Mouse (Mus musculus) lung, adult 2 months (tissue): Measurements from ENCODE around the gene Prr19. TPM values are rescaled to one million over a fixed set of nuclear protein-coding genes. Genes with fewer than 3 reads are reported as not detected.

Source experiments
- DNase-seq: peaks from one replicate; pipeline ENCODE4 v3.0.0; 2022
- H3K4me1 ChIP-seq: fragments of 200-500 bp; 2 replicates; pipeline ENCODE4 v1.6.1; 2011; ENCODE audit warnings: low read length; ENCODE audit not compliant: control insufficient read depth, insufficient read depth
- H3K4me3 ChIP-seq: fragments of 200-500 bp; replicated peaks from 2 replicates; pipeline ENCODE3; 2011; ENCODE audit warnings: low read depth, mild to moderate bottlenecking, control low read depth, low read length; ENCODE audit errors: extremely low read depth
- CTCF ChIP-seq: fragments of 200-500 bp; IDR thresholded peaks from 2 replicates; pipeline ENCODE4 v1.5.1; 2011; ENCODE audit warnings: mild to moderate bottlenecking, low read length, control low read depth; ENCODE audit not compliant: insufficient read depth
- POLR2A ChIP-seq: fragments of 200-500 bp; IDR thresholded peaks from 2 replicates; pipeline ENCODE4 v1.6.1; 2011; ENCODE audit warnings: low read depth, mild to moderate bottlenecking, control low read depth, low read length, borderline replicate concordance; ENCODE audit errors: extremely low read depth
- WGBS: fragments of 180-500 bp; shearing (Covaris S2); methylation state at CpG from one replicate; pipeline ENCODE4 v1.1.7; 2018; 5-methylcytosine and 5-hydroxymethylcytosine counted together
- polyA plus RNA-seq: library from polyadenylated mRNA; depleted of rRNA; stranded (reverse); fragments of >200 nt; gene quantifications from 2 replicates; pipeline ENCODE4 v1.2.3, GENCODE M21; 2012

Prr19 gene
- polyA plus RNA-seq, 1 experiment, result not detected

DNA sequence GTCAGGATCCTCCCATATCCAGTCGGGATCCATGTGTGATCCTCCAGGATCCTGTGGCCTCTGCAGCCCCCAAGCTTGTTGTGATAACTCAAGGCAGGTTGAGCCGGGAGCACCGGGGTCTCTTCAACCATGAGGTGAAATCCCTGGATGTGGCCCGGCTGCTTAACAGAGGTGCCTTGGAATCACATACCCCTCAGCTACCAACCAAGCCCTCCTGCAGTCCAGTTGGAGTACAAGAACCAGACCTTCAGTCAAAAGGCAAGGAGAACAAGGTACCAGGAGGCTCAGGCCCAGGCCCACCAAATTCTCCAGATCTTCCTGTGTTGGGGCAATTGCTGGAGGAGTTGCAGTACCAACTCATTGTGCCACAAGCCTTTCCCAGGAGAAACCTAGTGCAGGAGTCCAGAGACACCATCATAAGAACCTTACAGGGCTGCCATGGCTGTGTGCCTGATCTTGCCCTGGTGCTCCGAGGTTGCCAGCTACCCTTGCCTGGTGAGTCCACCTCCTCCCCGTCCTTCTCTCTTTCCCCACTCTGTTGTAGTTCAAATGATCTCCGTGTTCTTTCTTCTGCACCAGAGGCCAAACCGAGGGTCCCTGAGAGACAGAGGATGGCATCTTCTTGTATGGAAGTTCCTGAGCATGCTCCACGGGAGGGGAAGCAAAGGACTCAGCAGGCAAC, 1.9 kb downstream of the Prr19 start:
- TF ChIP-seq CTCF (no peak), POLR2A (no peak)
- Histone ChIP-seq H3K4me1 (no peaks in the 10 kb centered on the region), H3K4me3 (no peak overlapping the region)
- DNase-seq, result no peak
- 55% methylated on average over 9 of the region's 9 CpGs for WGBS

DNA sequence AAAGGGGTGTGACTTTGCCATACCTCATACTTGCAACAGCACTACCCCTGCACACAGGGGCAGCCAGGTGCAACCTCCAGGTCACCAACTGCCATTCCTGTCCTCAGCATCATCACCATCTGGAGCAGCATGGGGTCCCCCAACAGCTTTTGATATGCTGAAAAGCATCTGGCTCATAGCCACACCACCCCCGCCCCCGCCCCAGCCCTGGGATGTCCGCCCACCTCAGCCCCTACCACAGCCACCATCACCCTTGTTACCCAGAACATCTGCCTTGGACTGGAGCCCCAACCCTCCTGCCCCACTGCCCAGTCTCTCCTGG, 2.4 kb downstream of the Prr19 start:
- WGBS, result 71% methylated on average over 3 of the region's 3 CpGs
- no peak overlapping the region for H3K4me3 ChIP-seq
- TF ChIP-seq POLR2A, result no peak
- TF ChIP-seq CTCF, result no peak
- no peaks in the 10 kb centered on the region for H3K4me1 ChIP-seq
- no peak for DNase-seq

DNA sequence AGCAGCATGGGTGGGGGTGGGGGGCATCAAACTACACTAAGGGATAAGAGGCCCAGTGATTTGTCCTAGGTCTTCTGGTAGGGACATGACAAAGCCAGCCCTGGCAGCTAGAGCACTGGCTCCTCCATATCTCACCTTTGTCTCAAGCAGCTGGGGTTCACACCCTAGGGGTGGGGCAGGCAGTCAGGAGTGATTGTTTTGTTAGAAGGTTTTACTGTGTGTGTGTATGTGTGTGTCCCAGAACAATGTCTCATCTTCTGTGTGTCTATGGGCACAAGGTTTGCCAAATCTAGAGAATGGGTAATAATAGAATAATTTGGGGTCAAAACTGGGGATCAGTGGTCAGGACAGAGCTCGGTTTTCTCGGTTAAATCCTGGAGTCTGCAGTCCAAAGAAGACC, 4.3 kb downstream of the Prr19 start:
- H3K4me3 ChIP-seq, result no peak overlapping the region
- H3K4me1 ChIP-seq, result no peaks in the 10 kb centered on the region
- TF ChIP-seq POLR2A (no peak), CTCF (no peak)
- DNase-seq, result no peak
- 0% methylated on average over 2 of the region's 2 CpGs for WGBS

DNA sequence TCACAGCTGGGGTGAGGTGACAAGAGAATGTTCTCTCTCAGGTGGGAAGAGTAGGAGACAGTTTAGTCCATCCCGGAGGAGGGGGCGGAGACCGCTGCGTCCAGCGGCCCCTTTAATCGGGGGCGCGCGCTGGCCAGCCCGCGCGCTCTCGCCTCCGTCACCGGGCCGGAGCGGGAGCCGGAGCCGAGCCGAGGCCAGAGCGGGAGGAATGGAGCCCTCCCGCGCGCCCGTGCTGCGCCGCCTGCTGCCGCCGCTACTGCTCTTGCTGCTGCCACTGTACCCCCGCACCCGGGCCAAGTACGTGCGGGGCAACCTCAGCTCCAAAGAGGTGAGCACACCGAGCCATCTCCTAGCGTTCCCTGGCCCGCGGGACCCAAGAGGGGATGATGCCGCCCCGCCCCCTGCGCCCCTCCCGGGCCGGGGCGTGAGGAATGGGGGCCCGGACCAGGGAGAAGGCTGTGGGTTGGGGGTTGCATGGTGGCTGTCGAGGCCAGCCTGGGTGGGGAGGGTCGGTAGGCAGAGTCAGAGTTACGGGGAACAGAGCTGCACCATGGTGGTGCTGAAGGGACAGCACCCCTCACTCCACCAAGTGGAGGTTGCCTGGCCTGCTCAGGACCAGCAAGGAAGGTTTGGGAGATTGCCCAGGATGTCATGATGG, 4.9 kb downstream of the Prr19 start, which contains the start of gene Tmem145:
Gene Tmem145 (plus strand): TSS at position 151 of the 658 bp plus-strand sequence.
- WGBS, result under 1% methylated on average over 47 of the region's 47 CpGs
- H3K4me3 ChIP-seq, result peak within 1 kb of the TSS; percentile 39
- H3K4me1 ChIP-seq, result no peaks in the 10 kb centered on the region
- TF ChIP-seq CTCF (no peak), POLR2A (no peak)
- DNase-seq, result no peak

DNA sequence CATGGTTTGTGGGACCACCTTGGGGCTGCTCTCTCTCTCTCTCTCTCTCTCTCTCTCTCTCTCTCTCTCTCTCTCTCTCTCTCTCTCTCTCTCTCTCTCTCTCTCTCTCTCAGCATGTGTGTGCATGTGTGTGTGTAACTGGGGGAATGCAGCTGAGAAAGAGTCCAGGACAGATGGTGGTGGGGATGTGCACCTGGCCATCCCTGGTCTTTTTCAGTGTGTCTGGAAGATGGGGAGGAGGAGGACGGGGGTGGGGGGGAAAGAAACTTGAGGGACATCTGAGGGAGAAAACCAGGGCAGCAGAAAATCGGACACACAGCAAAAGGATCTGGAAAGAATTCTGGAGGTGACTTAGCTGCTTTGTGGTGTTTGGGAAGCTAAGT, 5.4 kb downstream of the Prr19 start:
- Histone ChIP-seq H3K4me1 (no peaks in the 10 kb centered on the region), H3K4me3 (no peak overlapping the region)
- TF ChIP-seq CTCF (no peak), POLR2A (no peak)
- no peak for DNase-seq
- WGBS, result 45% methylated on average over 2 of the region's 2 CpGs

DNA sequence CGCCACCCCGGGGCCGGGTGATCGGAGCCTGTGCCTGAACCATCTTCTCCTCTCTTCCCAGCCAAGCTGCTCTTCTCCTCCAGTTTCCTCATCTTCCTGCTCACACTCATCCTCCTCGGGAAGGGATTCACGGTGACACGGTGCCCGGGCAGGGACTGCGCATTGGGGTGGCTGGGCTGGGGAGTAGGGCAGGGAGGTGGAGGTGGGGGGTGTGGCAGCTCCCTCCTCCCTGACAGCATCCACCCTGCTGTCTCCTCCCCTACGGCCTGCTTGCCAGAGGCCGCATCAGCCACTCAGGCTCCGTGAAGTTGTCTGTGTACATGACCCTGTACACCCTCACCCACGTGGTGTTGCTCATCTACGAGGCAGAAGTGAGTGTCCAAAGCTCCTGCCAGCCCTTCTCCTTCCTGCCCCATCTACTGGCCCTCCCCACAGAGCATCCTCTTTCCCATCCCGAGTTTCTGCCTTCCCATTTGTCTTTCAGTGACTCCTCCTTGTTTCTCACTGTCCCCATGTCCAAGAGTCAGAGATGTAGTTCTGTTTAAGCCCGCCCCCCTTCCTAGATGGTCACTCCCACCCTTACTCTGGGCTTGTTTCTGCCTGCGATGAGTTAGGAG, 7.6 kb downstream of the Prr19 start:
- no peak for DNase-seq
- Histone ChIP-seq H3K4me1 (no peaks in the 10 kb centered on the region), H3K4me3 (no peak overlapping the region)
- WGBS, result 49% methylated on average over 17 of the region's 17 CpGs
- TF ChIP-seq POLR2A (no peak), CTCF (no peak)

DNA sequence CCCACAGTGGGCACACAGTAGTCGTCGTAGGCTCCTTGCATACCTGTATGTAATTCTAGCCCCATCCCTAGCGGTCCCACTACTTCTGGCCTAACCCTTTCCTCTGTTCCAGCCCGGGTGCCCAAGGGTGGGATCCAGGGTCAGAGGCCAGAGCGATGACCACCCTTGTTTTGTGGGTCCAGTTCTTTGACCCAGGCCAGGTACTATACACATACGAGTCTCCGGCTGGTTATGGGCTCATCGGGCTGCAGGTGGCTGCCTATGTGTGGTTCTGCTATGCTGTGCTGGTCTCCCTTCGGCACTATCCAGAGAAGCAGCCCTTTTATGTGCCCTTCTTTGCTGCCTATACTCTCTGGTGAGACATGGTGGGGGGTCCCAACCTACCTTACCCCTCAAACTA, 8.2 kb downstream of the Prr19 start:
- H3K4me3 ChIP-seq, result no peak overlapping the region
- WGBS, result 80% methylated on average over 9 of the region's 9 CpGs
- DNase-seq, result no peak
- no peaks in the 10 kb centered on the region for H3K4me1 ChIP-seq
- TF ChIP-seq CTCF (no peak), POLR2A (no peak)

DNA sequence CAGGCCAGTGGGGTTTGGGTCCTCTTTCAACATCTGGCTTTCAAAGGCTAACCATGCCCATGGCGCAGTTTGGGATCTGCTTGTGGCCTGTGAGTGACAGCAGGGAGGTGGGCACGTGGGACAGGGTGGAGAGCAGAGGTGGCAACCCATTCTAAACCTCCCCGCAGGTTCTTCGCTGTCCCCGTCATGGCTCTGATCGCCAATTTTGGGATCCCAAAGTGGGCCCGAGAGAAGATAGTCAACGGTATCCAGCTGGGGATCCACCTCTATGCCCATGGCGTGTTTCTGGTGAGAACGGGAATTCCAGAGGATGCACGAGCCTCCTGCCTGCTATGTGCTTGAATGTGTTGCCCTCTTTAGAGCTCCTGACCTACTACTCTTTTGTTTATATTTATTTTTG, 10.0 kb downstream of the Prr19 start:
- H3K4me3 ChIP-seq, result no peak overlapping the region
- 74% methylated on average over 11 of the region's 11 CpGs for WGBS
- H3K4me1 ChIP-seq, result no peaks in the 10 kb centered on the region
- no peak for TF ChIP-seq POLR2A
- TF ChIP-seq CTCF, result no peak
- no peak for DNase-seq

DNA sequence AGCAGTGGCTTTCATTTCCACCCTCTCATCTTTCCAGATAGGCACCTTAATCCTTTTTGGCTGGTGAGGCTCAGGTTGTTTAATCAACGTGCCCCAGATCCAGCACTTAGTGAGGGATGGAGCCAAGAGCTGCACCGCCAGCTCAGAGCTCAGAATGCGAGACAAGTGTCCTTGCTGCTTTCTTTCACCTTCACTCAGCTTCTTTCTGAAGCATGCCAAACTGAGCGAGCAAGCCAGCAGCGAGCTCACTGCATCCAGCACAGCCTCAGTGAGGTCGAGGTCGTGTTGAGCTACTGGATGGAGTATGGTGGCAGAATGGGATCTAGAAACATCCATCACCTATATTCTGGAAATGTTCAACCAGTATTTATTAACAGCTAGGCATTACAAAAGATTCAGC, 12.1 kb downstream of the Prr19 start:
- TF ChIP-seq POLR2A, result no peak
- TF ChIP-seq CTCF, result no peak
- no peak for DNase-seq
- 39% methylated on average over 7 of the region's 7 CpGs for WGBS
- H3K4me3 ChIP-seq, result no peak overlapping the region
- H3K4me1 ChIP-seq, result peaks cover 4% of the 10 kb centered on the region; the same call in 1 of the 2 replicates
